Mouse (Mus musculus): ENCODE measurements around the gene Mepce. TPM values are rescaled to one million over a fixed set of nuclear protein-coding genes. Genes with fewer than 3 reads are reported as not detected.

Gene Mepce
- polyA plus RNA-seq, 1 experiment from 2014 or later = 14.2 TPM

GRCm38 (mm10) chr5:137823455-137824045 lies 36.1 kb upstream of the Mepce start:
- ATAC-seq (ENCODE audit: insufficient number of reproducible peaks, insufficient read depth, low FRiP score, low TSS enrichment, low read depth) = no peak
- Histone ChIP-seq H3K4me3 (replicated peaks) (no peak overlapping the region), H3K36me3 (no peaks in the 10 kb centered on the region)

GRCm38 (mm10) chr5:137822602-137823001 lies 35.1 kb upstream of the Mepce start:
- Histone ChIP-seq H3K27ac (no peak overlapping the region), H3K9ac (replicated peaks) (no peak overlapping the region), H3K4me2 (no peak overlapping the region), H3K9me3 (no peaks in the 10 kb centered on the region), H3K4me1 (replicated peaks) (no peaks in the 10 kb centered on the region), H3K36me3 (no peaks in the 10 kb centered on the region), H3K27me3 (no peaks in the 10 kb centered on the region), H3K4me3 (replicated peaks) (no peak overlapping the region)
- ATAC-seq (ENCODE audit: insufficient number of reproducible peaks, insufficient read depth, low FRiP score, low TSS enrichment, low read depth) = no peak
- 81% methylated on average over 1 of the region's 1 CpGs for WGBS

More at GRCm38 (mm10) chr5:137823455-137824045, 36.1 kb upstream of the Mepce start:
- Histone ChIP-seq H3K4me2 (no peak overlapping the region), H3K9ac (replicated peaks) (no peak overlapping the region), H3K27me3 (no peaks in the 10 kb centered on the region), H3K27ac (no peak overlapping the region), H3K9me3 (no peaks in the 10 kb centered on the region), H3K4me1 (replicated peaks) (no peaks in the 10 kb centered on the region)
- 87% methylated on average over 6 of the region's 6 CpGs for WGBS

- Histone ChIP-seq H3K4me3 (replicated peaks) (no peak overlapping the region), H3K9ac (replicated peaks) (no peak overlapping the region)
- WGBS = 69% methylated on average over 4 of the region's 4 CpGs
Measured at GRCm38 (mm10) chr5:137822126-137822525, 34.7 kb upstream of the Mepce start.

GRCm38 (mm10) chr5:137817466-137818222 lies 30.2 kb upstream of the Mepce start:
- ATAC-seq (ENCODE audit: insufficient number of reproducible peaks, insufficient read depth, low FRiP score, low TSS enrichment, low read depth) = no peak
- 78% methylated on average over 4 of the region's 4 CpGs for WGBS
- H3K27ac ChIP-seq = no peak overlapping the region
- H3K4me3 ChIP-seq (replicated peaks) = no peak overlapping the region
- no peak overlapping the region for H3K4me2 ChIP-seq
- H3K9ac ChIP-seq (replicated peaks) = no peak overlapping the region
- H3K9me3 ChIP-seq = no peaks in the 10 kb centered on the region
- no peaks in the 10 kb centered on the region for H3K27me3 ChIP-seq
- H3K36me3 ChIP-seq = no peaks in the 10 kb centered on the region
- H3K4me1 ChIP-seq (replicated peaks) = no peaks in the 10 kb centered on the region

More at GRCm38 (mm10) chr5:137822126-137822525, 34.7 kb upstream of the Mepce start:
- no peaks in the 10 kb centered on the region for H3K36me3 ChIP-seq
- H3K27me3 ChIP-seq = no peaks in the 10 kb centered on the region
- no peak overlapping the region for H3K4me2 ChIP-seq
- no peaks in the 10 kb centered on the region for H3K9me3 ChIP-seq
- no peaks in the 10 kb centered on the region for H3K4me1 ChIP-seq (replicated peaks)
- no peak for ATAC-seq (ENCODE audit: insufficient number of reproducible peaks, insufficient read depth, low FRiP score, low TSS enrichment, low read depth)
- H3K27ac ChIP-seq = no peak overlapping the region

GRCm38 (mm10) chr5:137808316-137808715 lies 20.9 kb upstream of the Mepce start:
- ATAC-seq (ENCODE audit: insufficient number of reproducible peaks, insufficient read depth, low FRiP score, low TSS enrichment, low read depth) = no peak
- Histone ChIP-seq H3K27me3 (no peaks in the 10 kb centered on the region), H3K9ac (replicated peaks) (no peak overlapping the region), H3K9me3 (no peaks in the 10 kb centered on the region), H3K27ac (no peak overlapping the region), H3K4me1 (replicated peaks) (no peaks in the 10 kb centered on the region), H3K4me2 (no peak overlapping the region), H3K4me3 (replicated peaks) (no peak overlapping the region), H3K36me3 (no peaks in the 10 kb centered on the region)
- WGBS = 88% methylated on average over 5 of the region's 5 CpGs

- 70% methylated on average over 1 of the region's 1 CpGs for WGBS
- Histone ChIP-seq H3K27me3 (no peaks in the 10 kb centered on the region), H3K4me2 (no peak overlapping the region), H3K4me3 (replicated peaks) (no peak overlapping the region), H3K9ac (replicated peaks) (no peak overlapping the region), H3K27ac (no peak overlapping the region), H3K9me3 (no peaks in the 10 kb centered on the region), H3K4me1 (replicated peaks) (no peaks in the 10 kb centered on the region), H3K36me3 (no peaks in the 10 kb centered on the region)
- ATAC-seq (ENCODE audit: insufficient number of reproducible peaks, insufficient read depth, low FRiP score, low TSS enrichment, low read depth) = no peak
Measured at GRCm38 (mm10) chr5:137806158-137806557, 18.7 kb upstream of the Mepce start.

- Histone ChIP-seq H3K27me3 (no peaks in the 10 kb centered on the region), H3K4me2 (no peak overlapping the region), H3K4me1 (replicated peaks) (no peaks in the 10 kb centered on the region), H3K4me3 (replicated peaks) (no peak overlapping the region), H3K36me3 (no peaks in the 10 kb centered on the region), H3K9me3 (no peaks in the 10 kb centered on the region), H3K9ac (replicated peaks) (no peak overlapping the region), H3K27ac (no peak overlapping the region)
- WGBS = 82% methylated on average over 3 of the region's 3 CpGs
- no peak for ATAC-seq (ENCODE audit: insufficient number of reproducible peaks, insufficient read depth, low FRiP score, low TSS enrichment, low read depth)
Measured at GRCm38 (mm10) chr5:137800917-137801316, 13.5 kb upstream of the Mepce start.

- no peak overlapping the region for H3K4me2 ChIP-seq
- no peak for ATAC-seq (ENCODE audit: insufficient number of reproducible peaks, insufficient read depth, low FRiP score, low TSS enrichment, low read depth)
- no peaks in the 10 kb centered on the region for H3K9me3 ChIP-seq
- no peaks in the 10 kb centered on the region for H3K27me3 ChIP-seq
- H3K9ac ChIP-seq (replicated peaks) = no peak overlapping the region
- H3K4me3 ChIP-seq (replicated peaks) = no peak overlapping the region
- H3K36me3 ChIP-seq = no peaks in the 10 kb centered on the region
- WGBS = 76% methylated on average over 3 of the region's 3 CpGs
- no peak overlapping the region for H3K27ac ChIP-seq
- no peaks in the 10 kb centered on the region for H3K4me1 ChIP-seq (replicated peaks)
Measured at GRCm38 (mm10) chr5:137796606-137797005, 9.2 kb upstream of the Mepce start.

GRCm38 (mm10) chr5:137791553-137791952 lies 4.1 kb upstream of the Mepce start:
- no peaks in the 10 kb centered on the region for H3K27me3 ChIP-seq
- no peak for ATAC-seq (ENCODE audit: insufficient number of reproducible peaks, insufficient read depth, low FRiP score, low TSS enrichment, low read depth)
- no peaks in the 10 kb centered on the region for H3K4me1 ChIP-seq (replicated peaks)
- H3K36me3 ChIP-seq = no peaks in the 10 kb centered on the region
- no peak overlapping the region for H3K4me3 ChIP-seq (replicated peaks)
- no peak overlapping the region for H3K4me2 ChIP-seq
- no peak overlapping the region for H3K27ac ChIP-seq
- H3K9ac ChIP-seq (replicated peaks) = no peak overlapping the region
- no peaks in the 10 kb centered on the region for H3K9me3 ChIP-seq

GRCm38 (mm10) chr5:137788946-137789531 lies 1.6 kb upstream of the Mepce start:
- peaks cover 16% of the 10 kb centered on the region for H3K4me1 ChIP-seq (replicated peaks)
- no peak overlapping the region for H3K27ac ChIP-seq
- no peak overlapping the region for H3K4me2 ChIP-seq
- no peak for ATAC-seq (ENCODE audit: insufficient number of reproducible peaks, insufficient read depth, low FRiP score, low TSS enrichment, low read depth)
- no peak overlapping the region for H3K9ac ChIP-seq (replicated peaks)
- 84% methylated on average over 2 of the region's 2 CpGs for WGBS
- no peaks in the 10 kb centered on the region for H3K27me3 ChIP-seq
- H3K4me3 ChIP-seq (replicated peaks) = no peak overlapping the region
- no peaks in the 10 kb centered on the region for H3K9me3 ChIP-seq
- H3K36me3 ChIP-seq = peaks cover 10% of the 10 kb centered on the region; the same call in 1 of the 2 replicates

- H3K4me3 ChIP-seq (replicated peaks) = peak overlapping the region; percentile 88
- H3K4me2 ChIP-seq = peak overlapping the region; percentile 88
- H3K9me3 ChIP-seq = no peaks in the 10 kb centered on the region
- H3K9ac ChIP-seq (replicated peaks) = no peak overlapping the region
- WGBS = 72% methylated on average over 24 of the region's 24 CpGs
- H3K27ac ChIP-seq = no peak overlapping the region
- H3K36me3 ChIP-seq = peaks cover 19% of the 10 kb centered on the region
- ATAC-seq (ENCODE audit: insufficient number of reproducible peaks, insufficient read depth, low FRiP score, low TSS enrichment, low read depth) = no peak
- no peaks in the 10 kb centered on the region for H3K27me3 ChIP-seq
- H3K4me1 ChIP-seq (replicated peaks) = peaks cover 25% of the 10 kb centered on the region
Measured at GRCm38 (mm10) chr5:137788171-137788570, 716 bp upstream of the Mepce start.

All from limb, embryonic 12.5 days (tissue).